Mouse (Mus musculus) heart, embryonic 12.5 days (tissue): ENCODE results near the gene Sbk3. TPM values are rescaled to one million over a fixed set of nuclear protein-coding genes. Genes with fewer than 3 reads are reported as not detected.
"Not testable (repeated sequence)": the region's sequence is repeated elsewhere in the genome, so short reads cannot be mapped to it uniquely, and the experiment has no call there.

Experiments
- ATAC-seq: fragments of 200-750 bp; cut with Nextera tagmentation; 2 replicates; pipeline ENCODE4 v1.8.0; 2017; ENCODE audit warnings: moderate TSS enrichment, moderate library complexity; ENCODE audit not compliant: insufficient number of reproducible peaks, low FRiP score
- H3K27ac ChIP-seq: fragments of 300-500 bp; sonication (generic); 2 replicates; pipeline ENCODE4 v1.5.1; 2016; ENCODE audit warnings: mild to moderate bottlenecking, moderate library complexity; ENCODE audit not compliant: poor library complexity, severe bottlenecking
- H3K27me3 ChIP-seq: fragments of 300-500 bp; sonication (generic); replicated peaks from 2 replicates; pipeline ENCODE4 v1.6.1; 2016; ENCODE audit warnings: mild to moderate bottlenecking, moderate library complexity
- H3K36me3 ChIP-seq: fragments of 300-500 bp; sonication (generic); 2 replicates; pipeline ENCODE4 v1.6.1; 2016; ENCODE audit warnings: mild to moderate bottlenecking, moderate library complexity
- H3K4me1 ChIP-seq: fragments of 300-500 bp; sonication (generic); replicated peaks from 2 replicates; pipeline ENCODE4 v1.6.1; 2016; ENCODE audit warnings: mild to moderate bottlenecking
- H3K4me2 ChIP-seq: fragments of 300-500 bp; sonication (generic); 2 replicates; pipeline ENCODE4 v1.6.1; 2016; ENCODE audit warnings: mild to moderate bottlenecking, moderate library complexity
- H3K4me3 ChIP-seq: fragments of 300-500 bp; sonication (generic); 2 replicates; pipeline ENCODE4 v1.5.1; 2016; ENCODE audit warnings: mild to moderate bottlenecking
- H3K9ac ChIP-seq: fragments of 300-500 bp; sonication (generic); 2 replicates; pipeline ENCODE4 v1.6.1; 2016; ENCODE audit warnings: mild to moderate bottlenecking, moderate library complexity
- H3K9me3 ChIP-seq: fragments of 300-500 bp; sonication (generic); replicated peaks from 2 replicates; pipeline ENCODE4 v1.6.1; 2016; ENCODE audit warnings: mild to moderate bottlenecking, moderate library complexity
- WGBS: fragments of 180-500 bp; shearing (Covaris S2); methylation state at CpG from one replicate; pipeline ENCODE4 v1.1.7; 2016; 5-methylcytosine and 5-hydroxymethylcytosine counted together
- polyA plus RNA-seq: library from polyadenylated mRNA; unstranded; fragments of >200 nt; fragmentation: Nextera tagmentation; extraction: Ambion mirVana; gene quantifications from 2 replicates; pipeline ENCODE4 v1.2.1, GENCODE M21; 2016

Sbk3 gene
- polyA plus RNA-seq, 1 experiment from 2014 or later: 0.17 TPM

- peaks cover 8% of the 10 kb centered on the region for H3K4me1 ChIP-seq
- H3K9ac ChIP-seq: no peak overlapping the region
- H3K27me3 ChIP-seq: no peaks in the 10 kb centered on the region
- H3K4me3 ChIP-seq: no peak overlapping the region
- no peak for ATAC-seq
- H3K27ac ChIP-seq: no peak overlapping the region
- H3K9me3 ChIP-seq: 0 out of 2 replicates have a peak, but pooled peaks cover 8% of the 10 kb centered on the region
- WGBS: 90% methylated on average over 27 of the region's 27 CpGs
- peak overlapping the region; percentile 65 for H3K4me2 ChIP-seq
- H3K36me3 ChIP-seq: peaks cover 60% of the 10 kb centered on the region
These were observed 41.9 kb upstream of the Sbk3 start for GRCm38 (mm10) chr7:5012681-5013513.

DNA sequence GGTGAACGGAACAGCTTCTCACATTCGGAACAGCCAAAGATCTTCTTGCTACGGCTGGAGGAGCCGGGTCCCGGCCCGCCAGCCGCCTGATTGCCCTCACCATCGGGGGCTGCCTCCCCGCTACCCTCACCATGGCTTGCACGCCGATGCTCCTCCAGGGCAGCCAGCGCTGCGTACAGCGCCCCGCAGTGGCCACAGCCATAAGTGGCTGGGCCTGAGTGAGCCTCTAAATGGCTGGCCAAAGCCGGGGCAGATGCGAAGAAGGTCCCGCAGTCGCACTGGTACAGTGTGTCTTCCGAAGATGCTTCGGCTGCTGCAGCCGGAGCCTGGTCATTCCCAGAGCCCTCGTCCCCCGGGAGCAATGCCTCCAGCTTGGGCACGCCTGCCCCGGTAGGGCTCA is 37.3 kb upstream of the Sbk3 start:
- Histone ChIP-seq H3K9ac (no peak overlapping the region), H3K4me3 (no peak overlapping the region), H3K4me2 (no peak overlapping the region), H3K36me3 (peaks cover 67% of the 10 kb centered on the region), H3K4me1 (0 out of 2 replicates have a peak, but pooled peaks cover 2% of the 10 kb centered on the region), H3K27me3 (no peaks in the 10 kb centered on the region), H3K27ac (no peak overlapping the region), H3K9me3 (0 out of 2 replicates have a peak, but pooled peaks cover 8% of the 10 kb centered on the region)
- 93% methylated on average over 26 of the region's 26 CpGs for WGBS
- ATAC-seq: no peak; the same call in 1 of the 2 replicates

GRCm38 (mm10) chr7:5002876-5003275 is 31.9 kb upstream of the Sbk3 start:
- not testable (repeated sequence) for H3K27me3 ChIP-seq, H3K4me1 ChIP-seq, H3K9ac ChIP-seq, ATAC-seq, H3K4me2 ChIP-seq, H3K9me3 ChIP-seq, H3K4me3 ChIP-seq, H3K27ac ChIP-seq
- H3K36me3 ChIP-seq: peaks cover 16% of the 10 kb centered on the region
- WGBS: 63% methylated on average over 8 of the region's 8 CpGs

- Histone ChIP-seq H3K27me3 (peaks cover 4% of the 10 kb centered on the region), H3K4me2 (no peak overlapping the region), H3K4me1 (peaks cover 13% of the 10 kb centered on the region), H3K27ac (no peak overlapping the region), H3K9me3 (no peaks in the 10 kb centered on the region; the same call in 1 of the 2 replicates), H3K9ac (no peak overlapping the region), H3K36me3 (no peaks in the 10 kb centered on the region), H3K4me3 (no peak overlapping the region)
- 61% methylated on average over 2 of the region's 2 CpGs for WGBS
- ATAC-seq: no peak
These were observed 28.9 kb upstream of the Sbk3 start for GRCm38 (mm10) chr7:4999876-5000275.

GRCm38 (mm10) chr7:4996934-4997333 is 26.0 kb upstream of the Sbk3 start:
- Histone ChIP-seq H3K4me1 (peaks cover 28% of the 10 kb centered on the region), H3K36me3 (peaks cover 25% of the 10 kb centered on the region), H3K27me3 (peaks cover 31% of the 10 kb centered on the region), H3K9me3 (no peaks in the 10 kb centered on the region; the same call in 1 of the 2 replicates), H3K27ac (0 out of 2 replicates have a peak overlapping the region, but pooled peaks have one; percentile 68), H3K9ac (peak overlapping the region; percentile 79; the same call in 1 of the 2 replicates), H3K4me3 (0 out of 2 replicates have a peak overlapping the region, but pooled peaks have one; percentile 60), H3K4me2 (peak overlapping the region; percentile 73)
- no peak for ATAC-seq
- 53% methylated on average over 8 of the region's 8 CpGs for WGBS

- 5% methylated on average over 18 of the region's 26 CpGs for WGBS
- ATAC-seq: peak; percentile 81
- peak within 1 kb of the TSS; percentile 73 for H3K4me2 ChIP-seq
- peaks cover 28% of the 10 kb centered on the region for H3K4me1 ChIP-seq
- no peaks in the 10 kb centered on the region; the same call in 1 of the 2 replicates for H3K9me3 ChIP-seq
- H3K27ac ChIP-seq: peak within 1 kb of the TSS; percentile 68
- peaks cover 31% of the 10 kb centered on the region for H3K27me3 ChIP-seq
- H3K9ac ChIP-seq: peak within 1 kb of the TSS; percentile 79
- H3K36me3 ChIP-seq: peaks cover 32% of the 10 kb centered on the region
- peak within 1 kb of the TSS; percentile 60 for H3K4me3 ChIP-seq
These were observed 25.3 kb upstream of the Sbk3 start, which contains the start of gene Zfp579 for GRCm38 (mm10) chr7:4996003-4996895. TSS of gene Zfp579 (minus strand) at chr7:4996158.

GRCm38 (mm10) chr7:4995268-4996002 is 24.5 kb upstream of the Sbk3 start:
- Histone ChIP-seq H3K4me2 (peak overlapping the region; percentile 73), H3K9me3 (peaks cover 4% of the 10 kb centered on the region; the same call in 1 of the 2 replicates), H3K36me3 (peaks cover 35% of the 10 kb centered on the region), H3K27me3 (peaks cover 31% of the 10 kb centered on the region), H3K9ac (peak overlapping the region; percentile 79), H3K27ac (0 out of 2 replicates have a peak overlapping the region, but pooled peaks have one; percentile 68), H3K4me1 (peaks cover 28% of the 10 kb centered on the region), H3K4me3 (peak overlapping the region; percentile 60)
- ATAC-seq: no peak; the same call in none of the 2 replicates
- 5% methylated on average over 19 of the region's 19 CpGs for WGBS

- H3K4me2 ChIP-seq: peak overlapping the region; percentile 73
- 35% methylated on average over 58 of the region's 59 CpGs for WGBS
- H3K27ac ChIP-seq: no peak overlapping the region
- no peak for ATAC-seq
- H3K9me3 ChIP-seq: peaks cover 4% of the 10 kb centered on the region; the same call in 1 of the 2 replicates
- H3K4me3 ChIP-seq: peak overlapping the region; percentile 60
- peaks cover 28% of the 10 kb centered on the region for H3K4me1 ChIP-seq
- peaks cover 36% of the 10 kb centered on the region for H3K36me3 ChIP-seq
- H3K9ac ChIP-seq: peak overlapping the region; percentile 11
- peaks cover 31% of the 10 kb centered on the region for H3K27me3 ChIP-seq
These were observed 23.2 kb upstream of the Sbk3 start for GRCm38 (mm10) chr7:4993999-4994788.

- peak overlapping the region; percentile 11 for H3K9ac ChIP-seq
- peaks cover 28% of the 10 kb centered on the region for H3K4me1 ChIP-seq
- H3K4me3 ChIP-seq: peak overlapping the region; percentile 60
- peak overlapping the region; percentile 73 for H3K4me2 ChIP-seq
- H3K27me3 ChIP-seq: peaks cover 31% of the 10 kb centered on the region
- WGBS: 25% methylated on average over 54 of the region's 55 CpGs
- peaks cover 36% of the 10 kb centered on the region for H3K36me3 ChIP-seq
- H3K9me3 ChIP-seq: peaks cover 4% of the 10 kb centered on the region; the same call in 1 of the 2 replicates
- no peak for ATAC-seq
- no peak overlapping the region for H3K27ac ChIP-seq
These were observed 22.5 kb upstream of the Sbk3 start for GRCm38 (mm10) chr7:4993347-4993998.
